Mouse (Mus musculus): ENCODE measurements around the gene Olfr646. TPM values are rescaled to one million over a fixed set of nuclear protein-coding genes. Genes with fewer than 3 reads are reported as not detected.

Gene Olfr646
- not detected for polyA plus RNA-seq (2017; shearing (Covaris generic))

GRCm38 (mm10) chr7:104104757-104104972 lies at the start of gene Olfr646:
Gene Olfr646, plus strand, starts transcription at chr7:104104873.

GRCm38 (mm10) chr7:104061345-104061744 lies 43.3 kb upstream of the Olfr646 start, which contains the start of gene 4930516K23Rik:
Gene 4930516K23Rik, minus strand, starts transcription at chr7:104061445.

GRCm38 (mm10) chr7:104071769-104072168 lies 32.9 kb upstream of the Olfr646 start, which contains the start of gene Olfr644:
Gene Olfr644, minus strand, starts transcription at chr7:104071869.

DNA sequence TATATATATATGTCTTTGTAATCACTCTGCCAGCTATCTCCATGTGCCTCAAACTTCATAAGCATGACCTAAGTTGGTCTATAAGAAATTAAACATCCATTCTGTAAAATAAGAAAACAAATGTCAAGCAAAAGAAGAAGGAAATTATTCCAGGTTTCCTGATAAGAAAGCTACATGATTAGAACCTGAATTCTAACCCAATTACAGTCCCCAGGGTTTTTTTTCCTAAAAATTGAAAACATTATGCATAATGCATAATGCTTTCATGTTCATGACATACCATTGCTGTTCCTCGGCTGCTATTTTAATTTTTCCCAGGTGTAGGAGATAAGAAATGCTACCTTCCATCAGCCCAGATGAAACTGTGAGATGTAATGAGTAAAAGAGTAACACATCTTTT lies 19.3 kb upstream of the Olfr646 start, which contains the start of gene Olfr645:
Olfr645 (minus strand) TSS at position 101 of the 400 bp plus-strand sequence.

DNA sequence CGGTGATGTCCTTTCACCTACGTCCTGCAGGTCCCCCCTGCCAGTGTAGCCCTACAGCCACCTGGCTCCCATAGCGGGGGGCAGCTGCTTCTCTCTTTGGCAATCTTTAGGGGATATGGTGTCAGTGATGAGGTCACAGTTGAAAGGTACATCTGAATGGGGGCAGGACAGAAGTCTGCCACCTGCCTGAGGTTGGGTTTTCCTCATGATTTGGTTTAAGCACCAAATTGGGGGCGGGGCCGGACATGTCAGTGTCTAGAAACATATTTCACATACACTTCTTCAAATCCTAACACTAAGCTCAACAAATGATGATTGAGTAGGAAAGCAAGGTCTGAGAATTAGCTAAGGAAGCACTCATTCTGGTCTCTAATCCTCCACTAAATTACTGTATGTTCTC lies 25.1 kb downstream of the Olfr646 start, which contains the start of gene Ubqln5:
Ubqln5 (minus strand) TSS at position 101 of the 400 bp plus-strand sequence.

DNA sequence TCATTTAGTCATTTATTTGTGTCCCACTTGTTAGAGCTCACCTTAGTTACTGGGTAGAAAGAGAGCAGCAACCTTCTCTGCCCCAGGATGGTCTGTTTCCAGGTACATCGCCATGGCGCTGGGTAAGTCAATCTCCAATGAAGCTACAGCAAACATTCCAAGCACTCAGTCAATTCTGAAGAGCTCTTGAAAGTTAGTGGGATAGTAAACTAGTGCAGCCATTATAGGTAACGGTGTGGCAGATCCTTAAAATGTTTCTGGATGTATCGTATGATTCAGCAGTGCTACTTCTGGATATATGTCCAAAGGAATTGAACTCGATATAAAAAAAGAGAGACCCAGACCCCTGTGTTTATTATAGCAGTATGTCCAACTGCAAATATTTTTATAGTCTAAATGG lies 32.6 kb downstream of the Olfr646 start, which contains the start of gene Olfr643:
Olfr643 (minus strand) TSS at position 101 of the 400 bp plus-strand sequence.

DNA sequence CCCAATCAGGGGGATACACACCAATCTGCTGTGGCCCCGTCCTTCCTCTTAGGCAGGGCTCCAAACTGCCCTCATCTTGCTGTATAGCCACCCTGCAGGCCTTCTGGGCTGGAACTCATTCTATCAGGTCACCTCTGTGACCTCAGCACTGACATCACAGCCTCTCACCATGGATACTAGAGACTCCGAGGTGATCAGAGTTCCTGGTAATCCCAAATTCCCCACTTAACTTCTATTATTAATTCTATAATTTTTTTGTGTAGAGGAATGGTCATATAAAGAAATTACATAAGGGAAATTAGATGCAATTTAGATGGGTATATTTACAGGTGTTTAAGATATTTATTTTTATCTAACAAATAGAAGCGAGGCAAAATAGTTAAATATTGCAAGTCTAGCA lies 38.5 kb downstream of the Olfr646 start, which contains the start of gene Ubqln3:
Ubqln3 (minus strand) TSS at position 101 of the 400 bp plus-strand sequence.

GRCm38 (mm10) chr7:104150456-104150855 lies 45.8 kb downstream of the Olfr646 start, which contains the start of gene Ubqlnl:
Gene Ubqlnl, minus strand, starts transcription at chr7:104150556.

Other genes with a start within 250 kb of the Olfr646 start
- gene Olfr66, start 218.6 kb upstream of the Olfr646 start, polyA plus RNA-seq (2017; shearing (Covaris generic)) = not detected
- not detected for gene Olfr64, start 210.4 kb upstream of the Olfr646 start, polyA plus RNA-seq (2017; shearing (Covaris generic))
- not detected for gene Olfr65, start 201.4 kb upstream of the Olfr646 start, polyA plus RNA-seq (2017; shearing (Covaris generic))
- not detected for gene Olfr631, start 176.0 kb upstream of the Olfr646 start, polyA plus RNA-seq (2017; shearing (Covaris generic))
- gene Olfr632, start 170.5 kb upstream of the Olfr646 start, polyA plus RNA-seq (2017; shearing (Covaris generic)) = not detected
- not detected for gene Olfr633, start 160.4 kb upstream of the Olfr646 start, polyA plus RNA-seq (2017; shearing (Covaris generic))
- 0.06 TPM for gene Olfr635, start 133.7 kb upstream of the Olfr646 start, polyA plus RNA-seq (2017; shearing (Covaris generic))
- gene Olfr638, start 106.1 kb upstream of the Olfr646 start, polyA plus RNA-seq (2017; shearing (Covaris generic)) = not detected
- gene Olfr639, start 87.6 kb upstream of the Olfr646 start, polyA plus RNA-seq (2017; shearing (Covaris generic)) = not detected
- not detected for gene Olfr640, start 79.3 kb upstream of the Olfr646 start, polyA plus RNA-seq (2017; shearing (Covaris generic))
- gene Olfr641, start 69.4 kb upstream of the Olfr646 start, polyA plus RNA-seq (2017; shearing (Covaris generic)) = not detected
- gene Olfr642, start 52.2 kb upstream of the Olfr646 start, polyA plus RNA-seq (2017; shearing (Covaris generic)) = not detected
- 0.25 TPM for gene 4930516K23Rik, start 43.4 kb upstream of the Olfr646 start, polyA plus RNA-seq (2017; shearing (Covaris generic))
- not detected for gene Olfr644, start 33.0 kb upstream of the Olfr646 start, polyA plus RNA-seq (2017; shearing (Covaris generic))
- not detected for gene Olfr645, start 19.4 kb upstream of the Olfr646 start, polyA plus RNA-seq (2017; shearing (Covaris generic))
- gene Ubqln5, start 25.0 kb downstream of the Olfr646 start, polyA plus RNA-seq (2017; shearing (Covaris generic)) = not detected
- gene Olfr643, start 32.5 kb downstream of the Olfr646 start, polyA plus RNA-seq (2017; shearing (Covaris generic)) = not detected
- not detected for gene Ubqln3, start 38.4 kb downstream of the Olfr646 start, polyA plus RNA-seq (2017; shearing (Covaris generic))
- not detected for gene Ubqlnl, start 45.7 kb downstream of the Olfr646 start, polyA plus RNA-seq (2017; shearing (Covaris generic))
- gene Olfm5, start 60.0 kb downstream of the Olfr646 start, polyA plus RNA-seq (2017; shearing (Covaris generic)) = not detected
- gene Olfr648, start 78.5 kb downstream of the Olfr646 start, polyA plus RNA-seq (2017; shearing (Covaris generic)) = 0.17 TPM
- gene Olfr649, start 91.1 kb downstream of the Olfr646 start, polyA plus RNA-seq (2017; shearing (Covaris generic)) = not detected
- gene Trim6, start 113.9 kb downstream of the Olfr646 start, polyA plus RNA-seq (2017; shearing (Covaris generic)) = 2.8 TPM
- 27.7 TPM for gene Trim34a, start 139.6 kb downstream of the Olfr646 start, polyA plus RNA-seq (2017; shearing (Covaris generic))
- gene Trim5, start 183.2 kb downstream of the Olfr646 start, polyA plus RNA-seq (2017; shearing (Covaris generic)) = 17.1 TPM
- 110 TPM for gene Trim12a, start 210.6 kb downstream of the Olfr646 start, polyA plus RNA-seq (2017; shearing (Covaris generic))
- not detected for gene Trim34b, start 224.6 kb downstream of the Olfr646 start, polyA plus RNA-seq (2017; shearing (Covaris generic))
- 7.9 TPM for gene Trim12c, start 248.5 kb downstream of the Olfr646 start, polyA plus RNA-seq (2017; shearing (Covaris generic))